Mouse (Mus musculus) MEL-GATA-1-ER (cell line): ENCODE data around the gene Dhps.
"Not testable (repeated sequence)": the region's sequence is repeated elsewhere in the genome, so short reads cannot be mapped to it uniquely, and the experiment has no call there.

Experiments used
- DNase-seq: peaks from one replicate; pipeline ENCODE4 v3.0.0-alpha.2; 2012; ENCODE audit warnings: low read depth; ENCODE audit errors: extremely low read depth

Gene Dhps

DNA sequence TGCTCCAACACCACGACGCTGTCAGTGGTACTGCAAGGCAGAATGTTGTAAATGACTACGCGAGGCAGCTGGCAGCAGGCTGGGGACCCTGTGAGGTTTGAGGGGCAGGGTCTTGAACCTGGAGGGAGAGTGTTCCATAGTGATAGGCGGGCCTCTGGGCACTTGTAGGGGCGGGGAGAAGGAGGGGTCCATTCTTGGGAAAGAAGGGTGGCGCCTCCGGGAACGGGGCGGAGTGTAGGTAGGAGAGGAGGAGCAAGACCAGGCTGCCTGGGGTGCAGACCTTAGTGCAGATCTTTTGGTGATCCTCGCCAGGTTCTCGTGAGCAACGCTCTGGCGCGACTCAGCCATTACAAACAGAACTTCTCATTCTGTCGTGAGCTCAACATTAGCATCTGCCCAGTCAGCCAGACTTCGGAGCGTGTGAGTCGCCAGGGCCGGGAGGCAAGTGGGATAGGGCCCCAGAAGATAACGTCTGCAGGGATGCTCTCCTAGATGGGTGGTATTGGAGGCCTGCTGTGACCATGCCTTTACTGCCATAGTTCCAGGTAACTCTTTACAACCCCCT lies 20.1 kb downstream of the Dhps start:
- no peak for DNase-seq

DNA sequence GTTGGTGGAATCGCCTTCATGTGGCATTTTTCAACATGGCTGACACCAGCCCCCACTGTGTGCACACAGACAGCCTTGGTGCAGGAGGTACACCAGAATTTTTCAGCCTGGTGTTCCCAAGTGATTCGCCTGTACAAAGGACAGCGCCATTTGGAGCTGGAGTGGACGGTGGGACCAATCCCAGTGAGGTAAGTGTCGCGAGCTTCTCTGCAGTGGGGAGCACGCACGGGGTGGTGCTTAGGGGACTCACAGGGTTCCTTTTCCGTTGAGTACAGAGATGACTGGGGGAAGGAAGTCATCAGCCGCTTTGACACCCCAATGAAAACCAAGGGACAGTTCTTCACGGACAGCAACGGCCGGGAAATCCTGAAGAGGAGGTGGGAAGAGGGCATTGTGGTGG lies 23.5 kb downstream of the Dhps start:
- DNase-seq = no peak

DNA sequence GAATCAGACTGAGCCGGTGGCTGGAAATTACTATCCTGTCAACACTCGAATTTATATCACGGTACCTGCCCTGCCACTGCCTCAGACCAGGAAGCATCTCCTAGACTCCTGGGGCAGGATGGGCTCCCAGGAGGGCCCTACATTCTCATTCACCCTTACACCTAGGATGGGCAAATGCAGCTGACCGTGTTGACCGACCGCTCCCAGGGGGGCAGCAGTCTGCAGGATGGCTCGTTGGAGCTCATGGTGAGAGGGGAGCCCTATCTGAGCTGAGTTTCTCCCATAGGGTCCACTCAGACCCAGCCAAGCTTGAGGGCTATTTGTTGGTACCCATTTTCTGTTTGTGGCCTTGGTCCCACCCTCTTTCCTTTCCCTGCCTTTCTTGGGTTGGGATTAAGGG lies 24.0 kb downstream of the Dhps start:
- DNase-seq = no peak

DNA sequence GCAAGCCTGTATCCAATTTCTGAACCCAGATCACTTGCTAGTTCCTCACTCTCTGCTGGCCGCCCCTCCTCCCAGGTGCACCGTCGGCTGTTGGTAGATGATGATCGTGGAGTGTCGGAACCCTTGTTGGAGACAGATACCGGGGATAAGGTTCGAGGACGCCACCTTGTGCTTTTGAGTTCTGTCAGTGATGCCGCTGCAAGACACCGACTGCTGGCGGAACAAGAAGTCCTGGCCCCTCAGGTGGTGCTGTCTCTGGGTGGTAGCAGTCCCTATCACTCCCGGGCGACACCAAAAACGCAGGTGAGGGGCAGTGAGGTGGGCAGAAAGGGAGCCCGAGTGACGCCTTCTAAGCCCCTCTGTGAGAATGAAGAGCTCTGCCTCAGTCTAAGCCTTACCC lies 24.6 kb downstream of the Dhps start:
- DNase-seq = no peak

DNA sequence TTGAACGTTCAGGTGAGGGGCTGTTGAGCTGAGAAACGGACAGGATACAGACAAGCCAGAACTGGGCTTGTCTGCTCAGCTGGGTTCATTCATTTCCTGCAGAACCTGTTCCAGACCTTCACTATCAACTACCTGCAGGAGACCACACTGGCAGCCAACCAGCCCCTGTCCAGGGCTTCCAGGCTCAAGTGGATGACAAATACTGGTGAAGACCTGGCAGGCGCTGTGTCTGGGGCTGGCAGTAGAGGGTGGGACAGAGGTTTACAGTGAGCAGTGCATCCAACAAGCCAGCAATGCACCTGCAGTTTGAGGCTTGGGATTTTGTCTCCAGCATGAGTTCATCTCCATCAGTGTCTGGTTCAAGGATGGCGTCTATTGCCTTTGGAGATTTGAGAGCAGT lies 25.3 kb downstream of the Dhps start:
- DNase-seq = no peak

DNA sequence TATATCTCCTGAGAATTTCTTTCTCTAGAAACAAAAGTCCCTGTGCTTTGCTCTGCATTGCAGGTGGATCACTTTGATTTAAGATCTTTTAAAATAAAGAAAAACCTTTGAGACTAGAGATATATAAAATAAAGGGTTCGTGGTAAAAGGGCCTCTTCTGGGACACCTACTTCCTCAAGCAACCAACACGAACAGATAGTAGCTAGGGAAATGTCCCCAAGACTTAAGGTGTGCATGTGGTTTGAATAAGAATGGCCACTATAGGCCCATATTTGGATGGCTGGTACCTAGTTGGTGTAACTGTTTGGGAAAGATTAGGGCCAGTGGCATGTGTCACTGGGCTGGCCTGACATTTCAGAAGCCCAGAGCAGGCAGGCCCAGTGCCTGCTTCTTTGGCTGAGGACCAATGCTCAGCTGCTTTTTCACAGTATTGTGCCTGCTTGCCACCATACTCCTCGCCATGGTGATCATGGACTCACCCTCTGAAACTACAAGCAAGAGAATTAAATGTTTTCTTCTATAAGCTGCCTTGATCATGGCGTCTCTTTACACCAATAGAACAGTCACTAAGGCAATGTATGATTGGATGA lies 28.6 kb downstream of the Dhps start:
- DNase-seq = peak; percentile 72

DNA sequence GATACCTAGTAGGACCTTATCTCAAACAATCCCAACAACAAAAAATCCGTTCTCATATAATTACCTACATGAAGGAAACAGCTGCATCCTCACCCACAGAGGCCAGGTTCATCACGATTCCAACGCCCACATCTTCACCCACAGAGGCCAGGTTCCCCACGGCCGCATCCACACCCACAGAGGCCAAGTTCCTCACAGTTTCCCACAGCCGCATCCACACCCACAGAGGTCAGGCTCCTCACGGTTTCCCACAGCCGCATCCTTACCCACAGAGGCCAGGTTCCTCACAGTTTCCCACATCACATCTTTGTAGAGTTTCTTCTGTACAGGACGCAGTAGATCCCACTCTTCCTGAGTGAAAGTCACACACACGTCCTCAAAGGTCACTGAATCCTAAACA lies 41.7 kb downstream of the Dhps start:
- no peak for DNase-seq

DNA sequence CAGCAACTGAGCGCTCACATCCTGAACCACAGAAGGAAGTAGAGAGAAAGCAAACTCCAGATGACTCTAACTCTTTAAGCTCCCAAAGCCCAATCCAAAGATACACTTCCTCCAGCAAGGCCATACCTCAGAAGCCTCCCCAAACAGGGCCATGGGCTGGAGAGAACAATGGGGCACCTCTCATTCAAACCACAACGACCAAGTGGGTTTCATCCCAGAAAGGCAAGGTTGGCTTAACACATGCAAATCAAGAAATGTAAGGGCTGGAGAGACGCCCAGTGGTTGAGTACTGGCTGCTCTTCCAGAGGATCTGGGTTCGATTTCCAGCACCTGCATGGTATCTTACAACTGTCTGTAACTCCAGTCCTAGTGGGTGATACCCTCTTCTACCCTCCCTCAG lies 43.9 kb downstream of the Dhps start:
- no peak for DNase-seq

DNA sequence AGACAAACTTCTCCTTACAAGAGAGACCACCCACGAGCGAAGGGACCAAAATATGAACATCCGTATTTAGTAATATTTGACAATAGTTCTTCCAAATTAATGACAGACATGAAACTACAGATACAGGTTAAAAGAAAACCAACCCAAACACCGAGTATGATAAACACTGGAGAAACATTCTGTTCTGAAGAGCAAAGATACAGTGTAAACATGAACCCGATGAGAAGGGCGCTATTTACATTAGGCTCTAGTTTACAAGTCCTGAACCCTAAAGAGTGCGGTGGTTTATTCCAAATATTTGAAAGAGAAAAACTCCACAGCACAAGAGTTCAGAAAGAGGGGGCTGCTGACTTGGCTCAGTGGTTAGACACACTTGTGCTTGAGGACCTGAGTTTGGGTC lies 45.4 kb downstream of the Dhps start:
- no peak for DNase-seq

DNA sequence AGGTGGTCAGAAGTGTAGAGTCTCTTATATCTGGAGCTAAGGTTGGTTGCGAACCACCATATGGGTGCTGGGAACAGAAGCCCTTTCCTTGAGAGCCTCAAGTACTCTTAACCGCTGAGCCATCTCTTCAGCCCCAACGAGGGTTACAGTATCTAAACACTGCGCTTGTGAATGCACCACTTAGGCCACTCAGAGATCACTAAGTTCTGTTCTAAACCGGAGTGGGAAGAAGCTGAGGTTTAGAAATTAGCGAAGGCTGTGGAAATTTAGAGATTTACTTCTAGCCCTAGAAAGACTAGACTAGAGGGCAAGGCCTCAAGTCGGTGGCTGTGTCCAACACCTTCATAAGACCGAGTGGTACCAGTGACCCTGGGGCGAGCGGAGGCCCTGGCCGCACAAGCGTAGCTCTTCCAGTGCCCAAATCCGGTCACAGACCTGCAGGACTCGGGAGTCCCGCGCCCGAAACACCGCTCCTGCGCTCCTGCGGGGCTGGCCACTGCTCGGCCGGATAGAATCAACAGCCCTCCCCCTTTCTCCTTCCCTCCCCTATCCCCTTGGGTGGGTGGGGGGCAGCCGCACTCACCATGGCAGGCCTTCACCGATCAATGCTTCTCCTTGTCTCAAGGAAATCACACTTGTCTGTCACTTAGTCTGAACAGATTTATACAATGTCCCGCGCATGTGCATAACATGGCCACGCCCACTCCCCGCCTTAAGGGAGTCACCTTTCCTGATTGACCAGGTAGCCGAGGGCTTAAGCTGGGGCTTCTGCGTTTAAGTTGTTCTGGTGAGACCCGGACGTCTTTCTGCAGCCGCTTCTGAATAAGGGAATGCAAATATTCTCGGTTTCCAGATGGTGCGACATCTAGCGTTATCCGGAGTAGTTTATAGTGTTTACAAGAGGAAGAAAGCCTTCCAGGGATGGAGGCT lies 47.8 kb downstream of the Dhps start:
- DNase-seq = no peak

DNA sequence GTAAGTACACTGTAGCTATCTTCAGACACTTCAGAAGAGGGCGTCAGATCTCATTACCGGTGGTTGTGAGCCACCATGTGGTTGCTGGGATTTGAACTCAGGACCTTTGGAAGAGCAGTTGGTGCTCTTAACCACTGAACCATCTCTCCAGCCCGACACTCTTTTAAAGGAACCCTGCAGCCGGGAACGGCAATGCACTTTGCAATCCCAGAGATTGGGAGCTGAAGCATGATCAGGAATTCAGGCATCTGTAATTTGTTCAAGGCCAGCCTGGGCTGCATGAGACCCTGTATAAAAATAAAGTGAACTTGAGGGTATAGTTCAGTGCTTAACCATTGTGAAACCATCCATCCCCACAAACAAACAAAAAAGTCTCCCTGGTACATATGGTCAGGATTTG lies 48.7 kb downstream of the Dhps start:
- DNase-seq = not testable (repeated sequence)

DNA sequence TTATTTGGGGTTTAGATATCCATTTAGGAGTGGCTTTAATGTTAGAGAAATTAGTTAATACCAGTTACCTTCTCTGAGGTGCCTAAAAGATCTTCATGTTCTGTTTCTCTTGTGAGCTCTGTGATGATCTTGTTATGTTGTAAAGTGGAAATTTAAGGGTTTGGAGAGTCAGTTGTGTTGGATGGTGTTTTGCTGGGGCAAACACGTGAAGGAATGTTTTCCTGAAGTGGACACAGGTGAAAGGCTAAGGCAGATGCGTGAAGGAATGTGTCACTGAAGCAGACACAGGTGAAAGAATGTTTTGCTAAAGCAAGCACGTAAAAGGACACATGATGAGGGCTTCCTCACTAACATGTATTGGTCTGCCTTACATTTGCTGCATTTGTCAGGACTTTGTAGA lies 51.4 kb downstream of the Dhps start, which contains the start of gene Zfp791:
Zfp791 (minus strand) TSS at position 101 of the 400 bp plus-strand sequence.
- DNase-seq = no peak

DNA sequence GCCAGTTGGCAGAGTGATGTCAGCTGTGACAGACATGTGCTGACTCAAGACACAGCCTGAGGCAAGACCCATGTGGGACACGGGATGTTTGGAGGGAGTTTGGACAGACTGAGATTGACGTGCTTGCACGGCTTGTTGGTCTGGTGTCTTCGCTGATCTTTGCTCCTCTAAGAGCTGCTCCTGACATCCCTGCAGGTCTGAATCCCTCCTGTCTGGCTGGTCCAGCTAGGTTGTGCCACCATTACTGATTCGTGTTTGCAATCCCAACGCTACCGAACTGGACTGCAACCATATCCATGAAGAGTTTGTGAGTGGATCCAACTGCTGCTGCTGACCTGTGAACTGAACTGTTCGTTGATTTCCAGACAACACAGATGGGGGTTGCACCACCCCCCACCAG lies 52.1 kb downstream of the Dhps start:
- no peak for DNase-seq
